Mouse (Mus musculus): ENCODE data around the gene Gsto2.

Gsto2 gene

DNA sequence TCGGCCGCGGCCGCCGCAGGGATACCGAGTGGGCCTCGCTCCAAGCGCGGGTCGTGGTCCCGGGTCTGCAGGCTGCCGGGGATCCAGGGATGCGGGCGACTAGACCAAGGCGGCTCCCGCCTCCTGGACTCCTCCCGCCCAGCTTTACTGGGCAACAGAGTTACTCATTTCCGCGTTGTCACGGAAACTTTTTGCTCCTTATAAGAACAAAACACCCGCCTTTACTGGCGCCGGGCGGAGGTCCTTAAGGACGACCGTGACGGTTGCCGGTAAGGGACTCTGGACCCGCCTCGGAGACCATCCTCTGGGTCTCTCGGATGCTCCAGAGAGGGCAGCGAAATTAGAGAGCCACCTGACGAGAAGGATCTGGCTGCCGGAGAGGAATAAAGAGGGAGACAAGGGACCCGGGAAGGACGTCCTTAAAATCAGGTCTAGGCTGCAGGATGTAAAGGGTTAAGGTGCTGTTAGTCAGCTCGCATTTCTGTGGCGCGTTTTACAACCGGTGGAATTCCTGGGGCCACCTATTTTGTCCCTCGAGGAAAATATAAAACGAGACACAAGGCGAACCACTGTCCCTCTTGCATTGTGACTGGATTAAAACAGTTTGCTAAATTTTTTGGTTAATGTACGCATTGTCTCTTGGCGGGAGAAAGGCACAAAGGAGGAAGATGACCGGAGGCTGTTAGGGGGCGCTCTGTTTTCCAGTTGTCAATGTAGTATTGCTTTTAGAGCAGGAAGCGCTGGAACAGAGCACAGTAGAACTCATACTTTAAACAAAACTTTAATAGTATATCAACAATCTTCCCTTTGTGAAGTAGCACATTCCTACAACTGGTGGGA, 54.0 kb downstream of the Gsto2 start, which contains the start of the genes Cfap43 and Itprip:
Cfap43 (minus strand) TSS at position 162 of the 840 bp plus-strand sequence.
Itprip (minus strand) TSS at position 174 of the 840 bp plus-strand sequence.
- peak; percentile 84 for DNase-seq (ENCODE audit: low spot score)

DNA sequence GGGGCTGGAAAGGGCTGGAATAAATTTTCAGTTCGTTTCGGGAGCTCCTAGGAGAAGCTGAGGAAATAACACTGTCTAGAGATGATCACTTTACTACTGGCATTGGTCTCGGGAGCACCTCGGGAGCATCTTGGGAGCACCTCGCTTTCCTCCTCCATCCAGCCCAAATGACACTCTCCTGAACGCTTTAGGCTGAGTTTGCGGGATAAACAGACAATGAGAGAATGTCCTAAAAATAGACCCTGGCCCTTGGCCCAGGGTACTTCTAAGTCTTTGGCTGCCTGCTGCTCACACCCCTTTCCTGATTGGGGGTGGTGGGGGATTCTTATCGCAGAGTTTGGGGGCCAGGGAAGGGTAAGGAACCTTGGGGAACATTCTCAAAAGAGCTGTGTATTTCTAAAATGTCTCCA, 54.6 kb downstream of the Gsto2 start:
- peak; percentile 43 for DNase-seq (ENCODE audit: low spot score)

- DNase-seq (ENCODE audit: low spot score) = peak; percentile 44
These were observed 60.5 kb downstream of the Gsto2 start for GRCm38 (mm10) chr19:47925819-47926218.

- no peak for DNase-seq (ENCODE audit: low spot score)
These were observed 61.7 kb downstream of the Gsto2 start for GRCm38 (mm10) chr19:47927032-47927431.

DNA sequence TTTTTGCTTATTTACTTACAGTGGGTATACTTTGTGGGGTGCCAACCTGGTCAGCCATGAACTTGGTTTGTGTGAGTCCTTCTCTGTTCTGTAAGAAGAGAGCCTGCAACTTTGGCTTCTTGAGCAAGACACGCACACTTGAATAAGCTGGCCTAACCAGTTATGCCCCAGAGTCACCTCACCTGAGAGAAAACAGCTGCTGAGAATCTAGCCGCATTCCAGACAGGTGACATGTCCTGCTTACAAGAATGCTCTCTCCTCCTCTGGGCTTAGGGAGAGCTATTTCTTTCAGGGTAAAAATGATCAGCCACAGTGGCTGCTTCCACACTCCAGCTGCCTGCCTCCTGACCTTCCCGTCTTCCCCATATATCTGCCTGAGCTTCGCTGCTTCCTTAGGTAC, 63.7 kb downstream of the Gsto2 start:
- no peak for DNase-seq (ENCODE audit: low spot score)

GRCm38 (mm10) chr19:47931982-47932638, 66.8 kb downstream of the Gsto2 start:
- DNase-seq (ENCODE audit: low spot score) = peak; percentile 43

- no peak for DNase-seq (ENCODE audit: low spot score)
These were observed 68.8 kb downstream of the Gsto2 start for GRCm38 (mm10) chr19:47934146-47934545.

DNA sequence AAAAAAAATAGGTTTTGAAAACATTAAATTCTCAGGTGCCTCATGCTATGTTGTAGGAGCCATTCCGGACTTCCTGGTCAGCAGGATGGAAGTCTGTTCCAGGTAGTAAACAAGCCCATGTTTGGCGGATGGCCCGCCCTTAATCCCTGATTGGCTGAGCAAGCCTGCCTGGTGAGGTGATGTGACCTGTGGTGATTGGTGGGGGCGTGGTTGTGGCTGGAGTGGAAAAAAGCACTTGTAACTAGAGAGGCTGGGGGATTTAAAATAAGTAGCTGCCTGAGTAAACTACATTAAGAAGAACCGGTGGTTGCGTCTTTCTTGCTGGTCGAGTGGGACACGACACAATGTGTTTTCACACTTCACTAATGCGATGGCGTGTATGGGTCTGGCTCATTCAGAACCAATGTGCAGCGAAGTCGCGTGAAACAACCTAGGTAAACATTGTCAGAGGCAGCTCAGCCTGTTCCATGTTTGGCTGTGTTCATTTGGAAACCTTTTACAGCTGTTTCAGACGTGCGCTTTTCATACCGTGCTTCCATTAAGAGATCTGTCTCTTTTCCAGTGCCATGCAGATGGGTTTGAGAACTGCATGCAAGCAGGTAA, 69.4 kb downstream of the Gsto2 start:
- DNase-seq (ENCODE audit: low spot score) = no peak

DNA sequence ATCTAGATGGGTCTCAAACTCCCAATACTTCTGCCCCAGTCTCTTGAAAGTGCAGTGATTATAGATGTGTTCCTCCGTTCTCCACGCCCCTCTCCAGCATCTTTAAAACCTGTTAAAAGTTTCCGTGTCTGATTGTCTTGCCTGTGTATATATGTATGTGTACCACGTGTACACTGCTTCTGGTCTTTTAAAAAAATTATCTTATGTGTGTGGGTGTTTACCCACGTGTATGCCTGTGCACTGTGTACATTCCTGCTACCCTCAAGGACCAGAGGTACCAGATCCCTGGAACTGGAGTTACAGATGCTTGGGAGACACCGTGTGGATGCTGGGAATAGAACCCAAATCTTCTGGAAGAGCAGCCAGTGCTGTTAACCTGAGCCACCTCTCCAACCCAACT, 70.2 kb downstream of the Gsto2 start:
- no peak for DNase-seq (ENCODE audit: low spot score)

All from adipocyte (in vitro differentiated cells).